Mouse (Mus musculus) E14TG2a.4 (cell line): Measurements from ENCODE around the gene Mbnl2.

Source experiments
- CTCF ChIP-seq: conservative IDR thresholded peaks from 2 replicates; pipeline ENCODE4 v1.5.1; 2014; ENCODE audit warnings: low read length
- NANOG ChIP-seq: IDR thresholded peaks from 2 replicates; pipeline ENCODE4 v1.6.1; 2014; ENCODE audit warnings: borderline replicate concordance, low read length, mixed read lengths
- POU5F1 ChIP-seq: IDR thresholded peaks from 2 replicates; pipeline ENCODE4 v1.6.1; 2014; ENCODE audit warnings: low read length, borderline replicate concordance

GRCm38 (mm10) chr14:120318326-120318935 is 43.0 kb downstream of the Mbnl2 start:
- TF ChIP-seq CTCF: no peak
- no peak for TF ChIP-seq POU5F1
- TF ChIP-seq NANOG: no peak
